Mouse (Mus musculus) CD4-positive, CD25-positive, alpha-beta regulatory T cell (primary cell): ENCODE results near the gene Lgi1. TPM values are rescaled to one million over a fixed set of nuclear protein-coding genes. Genes with fewer than 3 reads are reported as not detected.

Experiments
- polyA plus RNA-seq: library from polyadenylated mRNA; unstranded; fragments of 100-300 nt; shearing (Covaris generic); gene quantifications from one replicate; pipeline ENCODE4 v1.2.1, GENCODE M21; 2017

Lgi1 gene
- polyA plus RNA-seq: 0.05 TPM

DNA sequence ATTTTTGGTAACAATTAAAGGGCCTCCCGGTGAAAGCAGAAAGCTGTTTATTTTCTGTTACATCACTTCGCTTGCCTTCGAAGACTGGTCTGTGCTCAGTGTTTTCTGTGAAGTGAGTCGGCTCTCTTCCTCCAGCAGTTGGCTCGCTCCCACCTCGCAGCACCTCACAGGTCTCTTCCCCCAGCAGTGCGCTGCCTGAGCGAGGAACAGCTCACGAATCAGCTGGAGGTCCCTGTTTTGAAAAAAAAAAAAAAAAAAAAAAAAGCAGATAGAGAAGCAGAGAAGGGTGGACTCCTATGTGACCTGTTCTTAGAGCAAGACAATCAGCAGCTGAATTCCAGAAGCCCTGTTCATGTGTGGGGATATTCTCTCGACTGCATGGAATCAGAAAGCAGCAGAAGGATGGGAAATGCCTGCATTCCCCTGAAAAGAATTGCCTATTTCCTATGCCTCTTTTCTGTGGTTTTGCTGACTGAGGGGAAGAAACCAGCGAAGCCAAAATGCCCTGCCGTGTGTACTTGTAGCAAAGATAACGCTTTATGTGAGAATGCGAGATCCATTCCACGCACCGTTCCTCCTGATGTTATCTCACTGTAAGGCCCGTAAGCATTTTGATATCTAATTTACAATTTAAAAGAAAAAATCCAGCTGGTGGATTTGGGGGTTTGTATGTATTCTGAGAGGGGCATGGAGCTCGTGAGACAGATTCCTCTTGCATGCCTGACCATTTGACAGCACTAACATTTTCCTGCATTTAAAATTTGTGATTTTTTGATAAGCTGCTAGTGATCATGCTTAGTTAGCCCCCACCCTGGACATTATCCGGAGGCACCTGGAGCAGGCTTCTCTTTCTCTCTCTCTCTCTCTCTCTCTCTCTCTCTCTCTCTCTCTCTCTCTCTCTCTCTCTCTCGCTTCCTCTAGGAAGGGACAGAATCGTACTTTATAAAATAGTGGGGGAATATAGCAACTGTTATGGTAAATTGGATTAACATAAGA lies at the start of gene Lgi1:
TSS of gene Lgi1 (plus strand) at position 32 of the 996 bp plus-strand sequence.

GRCm38 (mm10) chr19:38223905-38224684 lies 40.2 kb upstream of the Lgi1 start, which contains the start of gene Fra10ac1:
TSS of gene Fra10ac1 (minus strand) at chr19:38224156.

Other genes with a start within 250 kb of the Lgi1 start
- 0.30 TPM for gene Myof, start 221.0 kb upstream of the Lgi1 start, polyA plus RNA-seq
- 2.0 TPM for gene Cep55, start 209.5 kb upstream of the Lgi1 start, polyA plus RNA-seq
- 0.62 TPM for gene Ffar4, start 167.5 kb upstream of the Lgi1 start, polyA plus RNA-seq
- not detected for gene Rbp4, start 139.3 kb upstream of the Lgi1 start, polyA plus RNA-seq
- not detected for gene Pde6c, start 131.8 kb upstream of the Lgi1 start, polyA plus RNA-seq
- gene Fra10ac1, start 40.4 kb upstream of the Lgi1 start, polyA plus RNA-seq: 41.7 TPM
- 31.7 TPM for gene Slc35g1, start 131.4 kb downstream of the Lgi1 start, polyA plus RNA-seq
- gene Plce1, start 216.6 kb downstream of the Lgi1 start, polyA plus RNA-seq: 0.05 TPM